Mouse (Mus musculus): ENCODE data around the gene Msi2. TPM values are rescaled to one million over a fixed set of nuclear protein-coding genes. Genes with fewer than 3 reads are reported as not detected.

Gene Msi2
- total and polyA plus RNA-seq, 3 experiments, result 36.5 to 197 (median 144) TPM

DNA sequence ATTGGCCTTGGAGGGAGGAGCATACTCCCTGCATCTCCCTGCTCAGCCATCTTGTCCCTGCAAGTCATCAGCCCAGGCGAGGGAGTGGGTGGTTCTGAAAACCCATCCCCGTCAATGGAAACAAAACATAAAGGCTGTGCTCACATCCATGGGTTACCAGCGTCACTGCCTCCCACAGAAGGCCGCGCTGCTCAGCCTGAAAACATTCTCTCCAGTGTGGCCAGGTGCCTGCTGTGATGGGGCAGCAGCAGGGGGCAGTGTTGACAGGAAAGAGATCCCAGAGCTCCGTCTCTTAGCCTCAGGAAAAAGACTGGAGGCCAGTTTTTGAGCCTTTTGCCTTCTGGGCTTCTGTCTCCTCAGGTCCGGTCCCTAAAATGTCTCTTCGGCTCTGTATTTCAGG, 165.3 kb downstream of the Msi2 start:
- no peaks in the 10 kb centered on the region for H3K27me3 ChIP-seq (ENCODE audit: insufficient read depth, low read length)
- no peaks in the 10 kb centered on the region for H3K9me3 ChIP-seq (replicated peaks)
- DNase-seq (ENCODE audit: low spot score) (peak; percentile 36), ATAC-seq (ENCODE audit: extremely low read depth, insufficient number of reproducible peaks, low FRiP score, poor library complexity, severe bottlenecking) (no peak)
- peaks cover 92% of the 10 kb centered on the region for H3K4me1 ChIP-seq (ENCODE audit: insufficient read depth, low read depth, low read length)
- H3K36me3 ChIP-seq (replicated peaks), result peaks cover 58% of the 10 kb centered on the region
- no peak overlapping the region; the same call in 1 of the 2 replicates for H3K4me3 ChIP-seq (ENCODE audit: low read depth, low read length)
- TF ChIP-seq GATA1 (IDR thresholded peaks at IDR 0.05; ENCODE audit: borderline replicate concordance, low read length), result no peak
- TF ChIP-seq GATA2 (IDR thresholded peaks at IDR 0.05; ENCODE audit: borderline replicate concordance, low read depth, low read length), result no peak
- TF ChIP-seq CTCF (IDR thresholded peaks at IDR 0.05; ENCODE audit: low read depth, low read length), result no peak
- no peak for TF ChIP-seq POLR2AphosphoS5 (IDR thresholded peaks at IDR 0.05; ENCODE audit: insufficient replicate concordance, low read depth, low read length)
- TF ChIP-seq TAL1 (conservative IDR thresholded peaks at IDR 0.05; ENCODE audit: low read depth, low read length), result no peak

DNA sequence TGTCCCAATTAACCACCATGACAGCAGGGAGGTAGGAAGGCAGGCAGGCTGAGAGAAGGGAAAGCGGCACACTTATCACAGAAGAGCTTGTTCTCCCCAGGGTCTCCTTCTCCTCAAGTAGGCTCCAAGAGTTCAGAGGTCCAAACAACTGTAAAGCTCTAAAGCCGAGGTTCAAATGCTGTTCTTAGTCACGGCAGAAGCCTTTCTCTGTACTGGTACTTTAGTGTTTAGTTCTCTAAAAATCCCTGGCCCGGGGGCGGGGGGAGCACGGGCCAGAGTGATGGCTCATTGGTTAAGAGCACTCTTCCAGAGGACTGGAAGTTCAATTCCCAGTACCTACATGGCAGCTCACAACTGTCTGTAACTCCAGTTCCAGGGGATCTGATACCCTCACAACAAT, 165.9 kb downstream of the Msi2 start:
- H3K4me3 ChIP-seq (ENCODE audit: low read depth, low read length), result no peak overlapping the region
- no peak for DNase-seq (ENCODE audit: low spot score)
- no peaks in the 10 kb centered on the region for H3K27me3 ChIP-seq (ENCODE audit: insufficient read depth, low read length)
- peaks cover 61% of the 10 kb centered on the region for H3K36me3 ChIP-seq (replicated peaks)
- H3K9me3 ChIP-seq (replicated peaks), result no peaks in the 10 kb centered on the region
- no peak for TF ChIP-seq TAL1 (conservative IDR thresholded peaks at IDR 0.05; ENCODE audit: low read depth, low read length)
- TF ChIP-seq POLR2AphosphoS5 (IDR thresholded peaks at IDR 0.05; ENCODE audit: insufficient replicate concordance, low read depth, low read length), result no peak
- TF ChIP-seq GATA2 (IDR thresholded peaks at IDR 0.05; ENCODE audit: borderline replicate concordance, low read depth, low read length), result no peak
- TF ChIP-seq CTCF (IDR thresholded peaks at IDR 0.05; ENCODE audit: low read depth, low read length), result no peak
- no peak for TF ChIP-seq GATA1 (IDR thresholded peaks at IDR 0.05; ENCODE audit: borderline replicate concordance, low read length)
- peaks cover 92% of the 10 kb centered on the region for H3K4me1 ChIP-seq (ENCODE audit: insufficient read depth, low read depth, low read length)
- no peak for ATAC-seq (ENCODE audit: extremely low read depth, insufficient number of reproducible peaks, low FRiP score, poor library complexity, severe bottlenecking)

DNA sequence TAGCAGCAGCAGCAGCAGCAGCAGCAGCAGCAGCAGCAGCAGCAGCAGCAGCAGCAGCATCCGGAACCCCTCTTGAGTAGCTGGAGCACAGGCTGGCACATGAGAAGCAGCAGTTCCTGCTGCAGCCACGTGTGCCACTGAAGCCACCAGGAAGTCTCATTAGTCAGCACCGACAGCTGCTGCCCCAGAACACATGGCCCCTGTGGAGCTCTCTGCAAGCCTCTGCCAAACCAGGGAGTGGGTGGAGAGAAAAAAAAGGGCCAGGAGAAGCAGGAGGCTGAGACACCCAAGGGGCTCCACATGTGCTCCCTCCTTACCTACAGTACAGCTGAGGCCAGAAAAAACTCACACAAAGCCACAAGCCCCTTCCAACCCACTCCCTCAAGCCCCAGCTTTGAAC, 167.3 kb downstream of the Msi2 start:
- no peaks in the 10 kb centered on the region for H3K27me3 ChIP-seq (ENCODE audit: insufficient read depth, low read length)
- H3K36me3 ChIP-seq (replicated peaks), result peaks cover 66% of the 10 kb centered on the region
- peak overlapping the region; percentile 2; the same call in 1 of the 2 replicates for H3K4me3 ChIP-seq (ENCODE audit: low read depth, low read length)
- H3K4me1 ChIP-seq (ENCODE audit: insufficient read depth, low read depth, low read length), result peaks cover 88% of the 10 kb centered on the region
- H3K9me3 ChIP-seq (replicated peaks), result no peaks in the 10 kb centered on the region
- DNase-seq (ENCODE audit: low spot score) (peak; percentile 62), ATAC-seq (ENCODE audit: extremely low read depth, insufficient number of reproducible peaks, low FRiP score, poor library complexity, severe bottlenecking) (peak; percentile 31; the same call in 1 of the 2 replicates)
- TF ChIP-seq CTCF (IDR thresholded peaks at IDR 0.05; ENCODE audit: low read depth, low read length), result no peak
- TF ChIP-seq GATA1 (IDR thresholded peaks at IDR 0.05; ENCODE audit: borderline replicate concordance, low read length), result no peak
- no peak for TF ChIP-seq TAL1 (conservative IDR thresholded peaks at IDR 0.05; ENCODE audit: low read depth, low read length)
- no peak for TF ChIP-seq GATA2 (IDR thresholded peaks at IDR 0.05; ENCODE audit: borderline replicate concordance, low read depth, low read length)
- TF ChIP-seq POLR2AphosphoS5 (IDR thresholded peaks at IDR 0.05; ENCODE audit: insufficient replicate concordance, low read depth, low read length), result no peak

DNA sequence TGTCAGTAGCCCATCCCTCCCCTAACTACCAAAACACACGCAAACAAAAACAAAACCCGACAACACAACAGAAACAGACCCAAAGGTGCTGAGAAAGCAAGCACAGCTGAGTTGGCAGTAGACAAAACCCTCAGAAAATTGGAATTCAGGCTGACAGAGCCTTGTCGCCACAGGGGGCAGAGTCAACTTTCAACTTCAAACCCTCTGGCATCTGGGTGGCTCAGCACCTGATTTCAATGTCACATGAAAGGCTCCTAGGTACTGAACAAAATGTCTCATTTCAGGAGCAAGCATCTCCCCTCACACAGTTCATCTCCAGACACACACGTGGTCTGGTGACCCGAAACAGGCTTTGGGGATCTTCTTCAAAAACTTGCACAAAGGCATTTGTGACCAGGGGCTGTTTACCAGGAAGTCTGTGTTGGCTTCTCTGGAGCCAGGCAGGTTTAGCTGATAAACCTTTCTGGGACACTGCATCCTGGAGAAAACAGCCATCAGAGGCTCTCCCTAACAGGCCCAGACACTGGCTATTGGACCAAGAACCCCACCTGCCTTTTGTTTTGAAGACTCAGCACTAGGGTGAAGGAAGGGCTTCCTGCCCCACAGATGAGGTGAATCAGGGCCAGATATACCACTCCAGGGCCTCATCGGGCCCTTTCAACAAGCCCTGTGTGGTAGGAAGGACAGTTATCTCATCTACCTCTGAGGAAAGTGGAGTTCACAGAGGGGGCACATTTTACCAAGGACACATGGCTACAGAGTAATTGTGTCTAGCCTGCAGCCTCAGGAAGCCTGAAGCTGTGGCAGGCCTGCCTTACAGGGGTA, 168.0 kb downstream of the Msi2 start:
- H3K9me3 ChIP-seq (replicated peaks), result no peaks in the 10 kb centered on the region
- no peaks in the 10 kb centered on the region for H3K27me3 ChIP-seq (ENCODE audit: insufficient read depth, low read length)
- no peak for ATAC-seq (ENCODE audit: extremely low read depth, insufficient number of reproducible peaks, low FRiP score, poor library complexity, severe bottlenecking)
- no peak overlapping the region for H3K4me3 ChIP-seq (ENCODE audit: low read depth, low read length)
- peaks cover 69% of the 10 kb centered on the region for H3K36me3 ChIP-seq (replicated peaks)
- no peak for TF ChIP-seq GATA2 (IDR thresholded peaks at IDR 0.05; ENCODE audit: borderline replicate concordance, low read depth, low read length)
- no peak for TF ChIP-seq TAL1 (conservative IDR thresholded peaks at IDR 0.05; ENCODE audit: low read depth, low read length)
- no peak for TF ChIP-seq POLR2AphosphoS5 (IDR thresholded peaks at IDR 0.05; ENCODE audit: insufficient replicate concordance, low read depth, low read length)
- no peak for TF ChIP-seq CTCF (IDR thresholded peaks at IDR 0.05; ENCODE audit: low read depth, low read length)
- peaks cover 81% of the 10 kb centered on the region for H3K4me1 ChIP-seq (ENCODE audit: insufficient read depth, low read depth, low read length)
- DNase-seq (ENCODE audit: low spot score), result no peak

DNA sequence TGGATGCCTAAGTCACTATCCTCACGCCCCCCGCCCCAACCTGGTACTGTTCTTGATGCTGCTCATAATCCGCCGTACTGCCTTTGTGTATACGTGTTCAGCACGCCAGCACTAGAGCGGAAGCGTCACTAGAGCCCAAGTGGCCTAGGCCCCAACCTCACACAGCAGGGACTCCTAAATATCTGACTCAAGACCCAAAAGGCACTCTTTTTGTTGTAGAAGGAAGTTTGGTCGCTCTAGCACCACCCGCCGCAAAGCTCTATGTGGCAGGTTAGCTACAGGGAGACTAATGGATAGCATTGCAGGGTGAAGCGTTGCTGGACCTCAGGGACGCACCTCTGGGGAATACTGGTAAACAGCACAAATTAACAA, 168.8 kb downstream of the Msi2 start:
- Histone ChIP-seq H3K27me3 (ENCODE audit: insufficient read depth, low read length) (no peaks in the 10 kb centered on the region), H3K4me3 (ENCODE audit: low read depth, low read length) (no peak overlapping the region), H3K4me1 (ENCODE audit: insufficient read depth, low read depth, low read length) (peaks cover 73% of the 10 kb centered on the region), H3K36me3 (replicated peaks) (peaks cover 71% of the 10 kb centered on the region), H3K9me3 (replicated peaks) (no peaks in the 10 kb centered on the region)
- no peak for DNase-seq (ENCODE audit: low spot score)
- TF ChIP-seq CTCF (IDR thresholded peaks at IDR 0.05; ENCODE audit: low read depth, low read length), result no peak
- no peak for TF ChIP-seq GATA2 (IDR thresholded peaks at IDR 0.05; ENCODE audit: borderline replicate concordance, low read depth, low read length)
- ATAC-seq (ENCODE audit: extremely low read depth, insufficient number of reproducible peaks, low FRiP score, poor library complexity, severe bottlenecking), result no peak

DNA sequence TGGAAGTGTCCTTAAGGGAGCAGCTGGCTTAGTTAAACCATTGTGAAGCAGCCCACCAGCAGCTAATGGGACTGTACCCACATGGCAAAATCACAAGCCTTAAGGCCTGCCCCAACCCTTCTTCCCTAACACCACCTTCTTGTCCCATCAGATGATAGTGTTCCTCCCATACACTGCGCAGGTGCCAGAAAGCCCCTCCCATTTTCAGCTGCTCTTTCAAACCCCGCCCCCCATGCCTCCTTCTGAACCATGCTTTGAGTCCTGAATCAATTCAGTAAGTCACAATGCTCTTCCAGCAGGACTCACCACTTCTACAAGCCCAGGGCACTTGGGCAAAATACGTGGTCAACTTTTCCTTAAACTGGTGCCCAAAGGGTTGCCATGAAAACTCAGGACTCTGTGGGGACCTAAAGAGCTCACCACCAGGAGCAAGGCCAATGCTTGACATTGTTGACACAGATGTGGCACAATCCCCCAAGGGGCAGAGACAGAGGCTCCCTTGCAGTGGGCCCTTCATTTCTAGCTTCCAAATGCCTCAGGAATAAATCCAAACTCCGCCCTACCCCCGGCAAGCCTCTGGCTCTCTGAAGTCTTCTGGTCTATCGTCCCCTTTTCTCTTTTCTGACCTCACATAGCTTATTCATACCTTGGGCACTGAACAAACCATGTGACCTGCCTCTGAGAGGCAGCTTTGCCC, 169.3 kb downstream of the Msi2 start:
- DNase-seq (ENCODE audit: low spot score), result no peak
- ATAC-seq (ENCODE audit: extremely low read depth, insufficient number of reproducible peaks, low FRiP score, poor library complexity, severe bottlenecking), result no peak
- Histone ChIP-seq H3K9me3 (replicated peaks) (no peaks in the 10 kb centered on the region), H3K27me3 (ENCODE audit: insufficient read depth, low read length) (no peaks in the 10 kb centered on the region), H3K36me3 (replicated peaks) (peaks cover 74% of the 10 kb centered on the region), H3K4me3 (ENCODE audit: low read depth, low read length) (no peak overlapping the region), H3K4me1 (ENCODE audit: insufficient read depth, low read depth, low read length) (peaks cover 72% of the 10 kb centered on the region)
- TF ChIP-seq TAL1 (conservative IDR thresholded peaks at IDR 0.05; ENCODE audit: low read depth, low read length), result no peak
- TF ChIP-seq CTCF (IDR thresholded peaks at IDR 0.05; ENCODE audit: low read depth, low read length), result no peak
- TF ChIP-seq GATA2 (IDR thresholded peaks at IDR 0.05; ENCODE audit: borderline replicate concordance, low read depth, low read length), result no peak
- no peak for TF ChIP-seq POLR2AphosphoS5 (IDR thresholded peaks at IDR 0.05; ENCODE audit: insufficient replicate concordance, low read depth, low read length)
- no peak for TF ChIP-seq GATA1 (IDR thresholded peaks at IDR 0.05; ENCODE audit: borderline replicate concordance, low read length)
